Mouse (Mus musculus) urinary bladder, postnatal 14 days (tissue): ENCODE data around the gene Olfr1315-ps1.

ENCODE experiments used
- DNase-seq: peaks from one replicate; pipeline ENCODE4 v3.0.0; 2021; ENCODE audit warnings: low spot score

Olfr1315-ps1 gene

DNA sequence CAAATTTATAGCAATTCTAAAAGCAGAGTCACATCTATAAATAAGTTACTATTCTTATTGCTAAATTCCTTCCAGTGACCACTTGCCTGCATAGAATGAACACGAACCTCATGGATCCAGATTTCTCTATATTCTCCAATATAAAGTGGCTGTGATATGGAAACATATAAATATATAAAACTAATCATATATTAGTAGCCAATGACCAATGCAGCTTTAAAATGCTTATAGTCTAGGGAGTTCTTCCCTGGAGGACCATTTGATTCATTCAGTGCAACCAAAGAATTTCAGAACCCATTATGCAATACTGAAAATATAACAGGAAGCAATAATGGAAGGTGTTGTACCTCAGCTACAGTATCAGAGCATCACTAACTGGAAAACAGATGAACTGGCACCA is at the start of gene Olfr1315-ps1:
Gene Olfr1315-ps1, minus strand, starts transcription at position 101 of the 400 bp plus-strand sequence.
- no peak for DNase-seq

- DNase-seq: no peak
These were observed 38.7 kb upstream of the Olfr1315-ps1 start, which contains the start of gene Olfr1318 for GRCm38 (mm10) chr2:112153898-112154297. Gene Olfr1318 (plus strand): TSS chr2:112154198.

DNA sequence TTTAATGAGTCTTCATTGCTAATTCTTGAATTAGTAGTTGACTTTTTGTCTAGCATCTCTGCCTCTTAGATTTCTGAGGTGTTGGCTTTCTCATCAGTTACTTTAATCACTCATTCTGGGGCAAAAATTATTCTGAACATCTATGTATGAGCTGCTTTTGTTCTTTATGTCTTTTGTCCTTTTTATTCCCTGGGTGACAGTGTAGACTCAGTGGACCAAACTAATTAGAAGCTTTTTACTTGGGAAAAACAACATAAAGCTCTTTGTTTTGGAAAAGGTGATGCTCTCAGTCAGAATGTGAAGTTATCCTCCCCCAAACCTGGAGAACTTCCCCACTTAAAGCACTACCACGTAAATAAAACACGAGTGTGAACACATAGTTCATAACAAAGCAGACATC is 24.8 kb upstream of the Olfr1315-ps1 start, which contains the start of gene Olfr1317:
Gene Olfr1317, plus strand, starts transcription at position 301 of the 400 bp plus-strand sequence.
- DNase-seq: no peak

GRCm38 (mm10) chr2:112134877-112135276 is 19.6 kb upstream of the Olfr1315-ps1 start, which contains the start of gene Olfr1316:
Gene Olfr1316 (minus strand): TSS chr2:112134977.
- DNase-seq: no peak

- DNase-seq: no peak
These were observed 18.6 kb downstream of the Olfr1315-ps1 start, which contains the start of gene Olfr1314 for GRCm38 (mm10) chr2:112096681-112097080. Gene Olfr1314 (minus strand): TSS chr2:112096781.

GRCm38 (mm10) chr2:112077743-112078142 is 37.5 kb downstream of the Olfr1315-ps1 start, which contains the start of gene Olfr1313:
Gene Olfr1313 (minus strand): TSS chr2:112077843.
- DNase-seq: no peak
